Mouse (Mus musculus): ENCODE measurements around the gene Cant1. TPM values are rescaled to one million over a fixed set of nuclear protein-coding genes. Genes with fewer than 3 reads are reported as not detected.

Gene Cant1
- polyA plus RNA-seq, 1 experiment from 2014 or later: 19.2 TPM

DNA sequence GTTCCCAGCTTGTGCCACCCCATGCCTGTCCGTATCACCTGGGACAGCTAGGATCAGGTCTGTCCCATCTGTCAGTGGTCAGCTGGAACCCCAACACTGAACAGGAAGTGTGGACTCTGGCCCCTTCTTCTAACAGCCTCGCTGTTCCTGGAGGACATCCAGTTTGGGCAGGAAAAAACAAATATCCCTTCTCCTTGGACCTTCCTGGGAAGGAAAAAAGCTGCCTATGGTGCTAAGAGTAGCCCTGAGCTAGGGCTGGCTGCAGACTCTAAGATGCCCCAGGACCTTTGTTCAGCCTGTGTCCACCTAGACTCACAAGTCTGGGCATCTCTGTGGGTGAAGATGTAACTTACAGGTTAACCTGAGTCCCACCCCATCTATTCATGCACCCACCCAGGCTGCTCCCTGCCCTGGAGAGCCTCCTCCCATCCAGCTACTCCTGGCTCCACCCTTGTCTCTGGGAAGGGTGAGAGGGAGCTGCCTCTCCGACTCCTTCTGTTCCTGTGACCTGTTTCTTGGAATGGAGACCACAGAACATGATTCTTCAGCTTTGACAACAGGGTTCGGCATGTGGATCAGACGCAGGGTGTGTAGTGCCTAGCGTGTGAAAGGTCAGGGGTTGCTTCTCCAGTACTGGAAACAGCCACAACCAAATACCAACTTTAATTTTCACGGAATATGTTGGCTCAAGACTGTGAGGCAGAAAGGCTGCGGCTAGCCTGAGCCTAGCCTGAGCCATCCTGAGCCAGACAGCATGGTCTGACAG, 10.2 kb upstream of the Cant1 start:
- Histone ChIP-seq H3K27ac (replicated peaks in 1 of 2; ENCODE audit: control insufficient read depth in 1 of 2, insufficient read depth in 1 of 2, low read depth in 2 of 2, low read length in 2 of 2) (peak overlapping the region; percentile 47 to 70; a peak in 2 of 4 replicates), H3K4me1 (ENCODE audit: control insufficient read depth in 2 of 2, insufficient read depth in 2 of 2, low read length in 2 of 2) (peaks cover 26 to 34% of the 10 kb centered on the region in 2 experiments; a peak in 3 of 4 replicates), H3K9me3 (ENCODE audit: control insufficient read depth, low read length) (no peaks in the 10 kb centered on the region), H3K4me3 (ENCODE audit: control insufficient read depth in 1 of 2, insufficient read depth in 1 of 2, low read depth in 1 of 2, low read length in 2 of 2) (peak overlapping the region; percentile 28 to 39), H3K9ac (ENCODE audit: low read length) (peak overlapping the region; percentile 53; the same call in 1 of the 2 replicates), H3K27me3 (ENCODE audit: control insufficient read depth, insufficient read depth, low read length) (peaks cover 5% of the 10 kb centered on the region; the same call in 1 of the 2 replicates), H3K4me2 (ENCODE audit: low read length) (peak overlapping the region; percentile 57), H3K36me3 (ENCODE audit: control insufficient read depth, insufficient read depth, low read length) (no peaks in the 10 kb centered on the region)
- ATAC-seq (ENCODE audit: insufficient number of reproducible peaks, insufficient read depth, low FRiP score, low read depth): no peak
- 51% methylated on average over 8 of the region's 8 CpGs for WGBS

DNA sequence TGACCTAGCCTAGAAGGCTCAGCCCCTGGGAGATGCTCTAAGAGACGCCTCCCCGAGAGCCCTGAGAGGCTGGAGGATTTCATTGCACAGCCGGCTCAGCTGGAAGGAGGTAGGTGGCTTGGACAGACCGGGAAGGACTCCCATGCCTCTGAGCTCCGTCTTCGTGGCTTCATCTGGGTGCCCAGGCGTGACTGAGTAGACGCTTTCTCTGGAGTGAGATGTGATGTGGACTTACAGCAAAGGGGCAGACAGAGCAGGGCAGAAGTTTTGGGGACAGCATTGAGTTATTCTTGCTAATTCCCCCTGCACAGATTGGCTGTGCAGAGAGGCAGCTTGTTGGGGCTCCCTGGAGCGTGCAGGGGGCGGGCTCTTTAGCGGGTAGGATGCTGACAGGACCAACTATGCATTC, 9.6 kb upstream of the Cant1 start:
- Histone ChIP-seq H3K9ac (ENCODE audit: low read length) (peak overlapping the region; percentile 53; the same call in 1 of the 2 replicates), H3K4me2 (ENCODE audit: low read length) (peak overlapping the region; percentile 57), H3K27me3 (ENCODE audit: control insufficient read depth, insufficient read depth, low read length) (peaks cover 5% of the 10 kb centered on the region; the same call in 1 of the 2 replicates), H3K27ac (replicated peaks in 1 of 2; ENCODE audit: control insufficient read depth in 1 of 2, insufficient read depth in 1 of 2, low read depth in 2 of 2, low read length in 2 of 2) (peak overlapping the region; percentile 47 to 70), H3K4me1 (ENCODE audit: control insufficient read depth in 2 of 2, insufficient read depth in 2 of 2, low read length in 2 of 2) (peaks cover 28 to 36% of the 10 kb centered on the region in 2 experiments; a peak in 3 of 4 replicates), H3K36me3 (ENCODE audit: control insufficient read depth, insufficient read depth, low read length) (no peaks in the 10 kb centered on the region), H3K9me3 (ENCODE audit: control insufficient read depth, low read length) (no peaks in the 10 kb centered on the region), H3K4me3 (ENCODE audit: control insufficient read depth in 1 of 2, insufficient read depth in 1 of 2, low read depth in 1 of 2, low read length in 2 of 2) (peak overlapping the region; percentile 28 to 39)
- no peak for ATAC-seq (ENCODE audit: insufficient number of reproducible peaks, insufficient read depth, low FRiP score, low read depth)
- WGBS: 7% methylated on average over 11 of the region's 11 CpGs

DNA sequence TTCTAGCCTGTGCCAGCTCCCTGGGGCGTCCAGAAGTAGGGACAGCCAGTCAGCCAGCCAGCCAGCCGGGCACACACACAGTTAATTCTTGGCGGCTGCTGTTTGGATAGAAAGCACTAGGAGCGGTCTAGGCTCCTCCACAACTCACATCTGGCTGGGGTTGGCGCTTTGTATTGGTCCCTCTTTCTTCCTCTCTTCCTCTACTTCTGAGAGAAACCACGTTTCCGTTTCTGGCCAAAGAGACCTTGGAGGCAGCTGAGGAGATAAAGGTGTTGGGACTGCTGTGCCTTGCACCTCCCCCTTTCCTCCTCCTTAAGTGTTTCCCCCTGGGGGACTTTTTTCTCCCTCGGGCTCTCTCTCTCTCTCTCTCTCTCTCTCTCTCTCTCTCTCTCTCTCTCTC, 9.1 kb upstream of the Cant1 start, which contains the start of gene C1qtnf1:
Gene C1qtnf1 (plus strand): TSS at position 218 of the 400 bp plus-strand sequence.
- Histone ChIP-seq H3K4me1 (ENCODE audit: control insufficient read depth in 2 of 2, insufficient read depth in 2 of 2, low read length in 2 of 2) (peaks cover 29 to 38% of the 10 kb centered on the region in 2 experiments; a peak in 3 of 4 replicates), H3K36me3 (ENCODE audit: control insufficient read depth, insufficient read depth, low read length) (no peaks in the 10 kb centered on the region), H3K9me3 (ENCODE audit: control insufficient read depth, low read length) (no peaks in the 10 kb centered on the region), H3K27me3 (ENCODE audit: control insufficient read depth, insufficient read depth, low read length) (peaks cover 5% of the 10 kb centered on the region; the same call in 1 of the 2 replicates), H3K9ac (ENCODE audit: low read length) (peak within 1 kb of the TSS; percentile 53; the same call in 1 of the 2 replicates), H3K27ac (replicated peaks in 1 of 2; ENCODE audit: control insufficient read depth in 1 of 2, insufficient read depth in 1 of 2, low read depth in 2 of 2, low read length in 2 of 2) (peak within 1 kb of the TSS; percentile 47 to 70), H3K4me3 (ENCODE audit: control insufficient read depth in 1 of 2, insufficient read depth in 1 of 2, low read depth in 1 of 2, low read length in 2 of 2) (peak within 1 kb of the TSS; percentile 28 to 39), H3K4me2 (ENCODE audit: low read length) (peak within 1 kb of the TSS; percentile 57)
- ATAC-seq (ENCODE audit: insufficient number of reproducible peaks, insufficient read depth, low FRiP score, low read depth): no peak
- WGBS: 1% methylated on average over 8 of the region's 8 CpGs

DNA sequence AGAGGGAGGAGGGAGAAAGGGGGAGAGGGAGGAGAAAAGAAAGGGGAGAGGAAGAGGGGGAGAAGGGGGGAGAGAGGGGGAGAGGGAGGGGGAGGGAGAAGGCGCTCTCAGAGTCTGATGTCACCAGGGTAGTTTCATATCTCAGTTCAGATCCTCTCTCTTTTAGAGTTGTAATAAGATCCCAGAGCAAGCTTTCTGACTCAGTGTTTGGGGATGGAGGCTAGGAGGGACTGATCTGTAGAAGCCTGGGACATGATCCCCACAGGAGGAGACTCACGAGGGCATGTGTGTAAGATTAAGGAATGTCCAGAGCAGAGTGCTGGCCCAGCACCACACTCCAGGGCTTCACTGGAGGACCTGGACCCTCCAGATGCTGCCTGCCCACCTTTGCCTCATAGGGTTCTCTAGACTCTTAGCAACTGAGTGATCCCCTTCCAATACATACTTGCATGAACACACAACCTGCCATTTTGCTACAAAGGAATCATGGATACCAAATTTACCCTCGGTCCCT, 8.4 kb upstream of the Cant1 start:
- Histone ChIP-seq H3K27ac (replicated peaks in 1 of 2; ENCODE audit: control insufficient read depth in 1 of 2, insufficient read depth in 1 of 2, low read depth in 2 of 2, low read length in 2 of 2) (peak overlapping the region in 1 of 2 experiments; percentile 70; a peak in 1 of 4 replicates), H3K9ac (ENCODE audit: low read length) (peak overlapping the region; percentile 41; the same call in 1 of the 2 replicates), H3K36me3 (ENCODE audit: control insufficient read depth, insufficient read depth, low read length) (no peaks in the 10 kb centered on the region), H3K9me3 (ENCODE audit: control insufficient read depth, low read length) (no peaks in the 10 kb centered on the region), H3K4me3 (ENCODE audit: control insufficient read depth in 1 of 2, insufficient read depth in 1 of 2, low read depth in 1 of 2, low read length in 2 of 2) (no peak overlapping the region), H3K4me2 (ENCODE audit: low read length) (peak overlapping the region; percentile 57; the same call in 1 of the 2 replicates), H3K27me3 (ENCODE audit: control insufficient read depth, insufficient read depth, low read length) (peaks cover 5% of the 10 kb centered on the region; the same call in 1 of the 2 replicates), H3K4me1 (ENCODE audit: control insufficient read depth in 2 of 2, insufficient read depth in 2 of 2, low read length in 2 of 2) (peaks cover 29 to 38% of the 10 kb centered on the region in 2 experiments; a peak in 3 of 4 replicates)
- 25% methylated on average over 3 of the region's 3 CpGs for WGBS
- ATAC-seq (ENCODE audit: insufficient number of reproducible peaks, insufficient read depth, low FRiP score, low read depth): no peak

DNA sequence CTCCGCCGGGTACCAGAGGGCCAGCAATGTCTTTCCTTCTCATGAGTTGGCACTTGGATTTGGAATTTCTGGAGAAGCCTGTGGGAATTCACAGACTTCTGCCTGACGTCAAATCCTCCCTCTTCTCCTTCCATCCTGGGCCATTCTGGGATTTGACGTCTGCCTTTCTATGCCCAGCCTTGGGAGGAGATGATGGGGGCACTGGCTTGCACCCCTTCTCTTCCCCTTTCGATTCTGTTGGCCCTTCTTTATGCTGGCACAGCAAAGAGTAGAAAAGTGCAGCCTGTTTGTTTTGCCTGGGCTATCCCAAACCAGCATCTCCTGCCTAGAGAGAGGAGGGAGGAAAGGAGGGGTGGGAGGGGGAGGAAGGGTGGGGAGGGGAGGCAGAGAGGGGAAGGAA, 7.9 kb upstream of the Cant1 start:
- ATAC-seq (ENCODE audit: insufficient number of reproducible peaks, insufficient read depth, low FRiP score, low read depth): no peak

DNA sequence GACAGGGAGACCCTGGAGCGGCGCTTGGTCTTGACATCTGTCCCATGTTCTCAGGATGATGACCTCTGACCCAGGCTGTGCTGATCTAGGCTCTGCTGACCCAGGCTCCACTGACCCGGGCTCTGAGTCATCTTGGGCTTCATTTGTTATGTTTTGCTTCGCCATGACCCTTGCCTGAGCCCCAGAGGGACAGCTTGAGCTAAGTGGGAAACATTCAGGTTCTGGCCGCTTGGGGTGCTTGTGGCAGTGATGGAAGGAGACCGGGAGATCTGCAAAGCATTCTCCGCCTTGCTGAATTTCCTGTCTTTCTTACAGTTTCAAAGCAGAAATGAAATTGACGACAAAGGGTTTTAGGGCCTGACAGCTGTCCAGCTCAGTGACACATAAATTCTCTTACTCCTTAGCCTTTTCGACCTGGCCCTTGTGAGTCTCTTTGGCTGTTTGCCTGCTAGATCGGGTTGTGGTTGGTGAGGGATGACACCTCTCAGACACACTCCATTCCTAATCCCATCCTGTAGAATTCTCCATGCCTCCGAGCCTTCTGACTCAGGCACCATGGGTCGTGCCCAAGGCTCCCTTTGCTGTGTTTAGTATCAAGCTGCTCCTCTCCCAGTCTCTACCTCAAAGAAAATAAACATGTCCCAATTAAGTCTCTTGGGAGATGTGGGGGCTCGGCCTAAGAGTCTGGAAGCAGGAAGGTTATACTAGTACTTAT, 5.9 kb upstream of the Cant1 start:
- Histone ChIP-seq H3K9ac (ENCODE audit: low read length) (no peak overlapping the region), H3K9me3 (ENCODE audit: control insufficient read depth, low read length) (no peaks in the 10 kb centered on the region), H3K4me3 (ENCODE audit: control insufficient read depth in 1 of 2, insufficient read depth in 1 of 2, low read depth in 1 of 2, low read length in 2 of 2) (no peak overlapping the region), H3K4me2 (ENCODE audit: low read length) (no peak overlapping the region), H3K4me1 (ENCODE audit: control insufficient read depth in 2 of 2, insufficient read depth in 2 of 2, low read length in 2 of 2) (peaks cover 23 to 34% of the 10 kb centered on the region in 2 experiments; a peak in 3 of 4 replicates), H3K27me3 (ENCODE audit: control insufficient read depth, insufficient read depth, low read length) (peaks cover 5% of the 10 kb centered on the region; the same call in 1 of the 2 replicates), H3K36me3 (ENCODE audit: control insufficient read depth, insufficient read depth, low read length) (no peaks in the 10 kb centered on the region), H3K27ac (replicated peaks in 1 of 2; ENCODE audit: control insufficient read depth in 1 of 2, insufficient read depth in 1 of 2, low read depth in 2 of 2, low read length in 2 of 2) (0 out of 4 replicates have a peak overlapping the region, but pooled peaks of 1 of the 2 experiments have one; percentile 7)
- ATAC-seq (ENCODE audit: insufficient number of reproducible peaks, insufficient read depth, low FRiP score, low read depth): no peak
- 51% methylated on average over 13 of the region's 13 CpGs for WGBS

More for the DNA sequence above, 7.9 kb upstream of the Cant1 start:
- no peak overlapping the region for H3K4me3 ChIP-seq (ENCODE audit: control insufficient read depth in 1 of 2, insufficient read depth in 1 of 2, low read depth in 1 of 2, low read length in 2 of 2)
- peaks cover 29 to 38% of the 10 kb centered on the region in 2 experiments; a peak in 3 of 4 replicates for H3K4me1 ChIP-seq (ENCODE audit: control insufficient read depth in 2 of 2, insufficient read depth in 2 of 2, low read length in 2 of 2)
- H3K9ac ChIP-seq (ENCODE audit: low read length): no peak overlapping the region
- H3K27ac ChIP-seq (replicated peaks in 1 of 2; ENCODE audit: control insufficient read depth in 1 of 2, insufficient read depth in 1 of 2, low read depth in 2 of 2, low read length in 2 of 2): no peak overlapping the region
- H3K27me3 ChIP-seq (ENCODE audit: control insufficient read depth, insufficient read depth, low read length): peaks cover 5% of the 10 kb centered on the region; the same call in 1 of the 2 replicates
- WGBS: 53% methylated on average over 5 of the region's 5 CpGs
- H3K4me2 ChIP-seq (ENCODE audit: low read length): no peak overlapping the region
- no peaks in the 10 kb centered on the region for H3K36me3 ChIP-seq (ENCODE audit: control insufficient read depth, insufficient read depth, low read length)
- H3K9me3 ChIP-seq (ENCODE audit: control insufficient read depth, low read length): no peaks in the 10 kb centered on the region
